Mouse (Mus musculus) forebrain, embryonic 10.5 days (tissue): ENCODE measurements around the gene Eprs. TPM values are rescaled to one million over a fixed set of nuclear protein-coding genes. Genes with fewer than 3 reads are reported as not detected.
A peak's percentile ranks its signal among the peaks of the same experiment; 100 is the strongest.

Experiments
- DNase-seq: peaks from one replicate; pipeline ENCODE4 v3.0.0-alpha.2; 2017; ENCODE audit warnings: low spot score; ENCODE audit errors: extremely low spot score
- H3K27ac ChIP-seq: fragments of 300-500 bp; sonication (generic); 2 replicates; pipeline ENCODE4 v1.5.1; 2016; ENCODE audit warnings: mild to moderate bottlenecking
- H3K27me3 ChIP-seq: fragments of 300-500 bp; sonication (generic); 2 replicates; pipeline ENCODE4 v1.6.1; 2016; ENCODE audit warnings: mild to moderate bottlenecking; ENCODE audit not compliant: poor library complexity, severe bottlenecking
- H3K36me3 ChIP-seq: fragments of 300-500 bp; sonication (generic); replicated peaks from 2 replicates; pipeline ENCODE4 v1.6.1; 2016; ENCODE audit warnings: mild to moderate bottlenecking, moderate library complexity
- H3K4me1 ChIP-seq: fragments of 300-500 bp; sonication (generic); 2 replicates; pipeline ENCODE4 v1.6.1; 2016
- H3K4me3 ChIP-seq: fragments of 300-500 bp; sonication (generic); 2 replicates; pipeline ENCODE4 v1.5.1; 2016; ENCODE audit warnings: mild to moderate bottlenecking, moderate library complexity
- H3K9me3 ChIP-seq: fragments of 300-500 bp; sonication (generic); 2 replicates; pipeline ENCODE4 v1.6.1; 2016; ENCODE audit warnings: mild to moderate bottlenecking, moderate library complexity
- WGBS: fragments of 180-500 bp; shearing (Covaris S2); methylation state at CpG from one replicate; pipeline ENCODE4 v1.1.7; 2016; 5-methylcytosine and 5-hydroxymethylcytosine counted together
- polyA plus RNA-seq: library from polyadenylated mRNA; unstranded; fragments of >200 nt; fragmentation: Nextera tagmentation; extraction: Ambion mirVana; gene quantifications from 2 replicates; pipeline ENCODE4 v1.2.1, GENCODE M21; 2016

The Eprs gene
- polyA plus RNA-seq, 1 experiment from 2014 or later = 166 TPM

DNA sequence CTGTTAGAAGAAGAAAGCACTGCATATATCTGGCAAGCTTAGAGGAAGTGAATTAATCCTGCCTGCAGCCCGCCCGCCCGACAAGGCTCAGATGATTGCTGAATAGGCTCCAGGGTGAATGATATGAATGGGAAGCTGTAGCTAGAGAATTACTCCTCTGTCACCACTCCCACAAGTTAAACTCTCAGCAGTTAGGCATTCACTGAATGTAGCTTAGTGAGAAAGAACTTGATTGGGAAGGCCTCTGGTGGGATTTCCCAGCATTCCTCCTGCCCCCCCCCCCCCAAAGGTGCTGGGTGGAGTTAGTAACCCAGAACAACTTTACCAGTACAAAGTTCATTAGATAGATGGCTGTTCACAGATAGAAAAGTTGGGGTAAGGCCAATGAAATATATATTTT is 26.3 kb upstream of the Eprs start:
- Histone ChIP-seq H3K27me3 (no peaks in the 10 kb centered on the region), H3K27ac (no peak overlapping the region), H3K4me3 (no peak overlapping the region), H3K36me3 (peaks cover 40% of the 10 kb centered on the region), H3K4me1 (peaks cover 55% of the 10 kb centered on the region), H3K9me3 (no peaks in the 10 kb centered on the region)
- DNase-seq = no peak
- 44% methylated on average over 3 of the region's 3 CpGs for WGBS

DNA sequence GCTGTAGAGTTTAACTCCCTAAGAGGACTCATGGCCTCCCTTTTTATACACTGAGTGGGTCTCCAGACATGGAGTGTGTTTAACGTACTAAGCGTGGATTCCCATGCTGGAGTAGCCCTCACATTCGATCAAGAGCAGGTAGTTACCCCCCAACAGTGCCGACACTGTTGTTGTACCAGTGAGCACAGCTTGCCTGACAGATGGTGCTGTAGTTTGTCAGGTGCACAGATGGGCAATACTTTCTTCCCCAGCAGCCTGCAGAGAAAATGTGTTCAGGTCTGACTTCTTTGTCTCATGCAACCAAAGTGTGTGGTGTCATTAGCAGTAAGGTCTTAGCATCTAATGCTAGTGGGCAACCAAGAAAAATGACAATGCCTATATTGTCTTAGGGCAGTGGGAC is 20.4 kb upstream of the Eprs start:
- Histone ChIP-seq H3K4me3 (no peak overlapping the region), H3K36me3 (peaks cover 96% of the 10 kb centered on the region), H3K4me1 (0 out of 2 replicates have a peak, but pooled peaks cover under 1% of the 10 kb centered on the region), H3K9me3 (no peaks in the 10 kb centered on the region), H3K27ac (no peak overlapping the region), H3K27me3 (no peaks in the 10 kb centered on the region)
- no peak for DNase-seq
- 87% methylated on average over 4 of the region's 4 CpGs for WGBS

DNA sequence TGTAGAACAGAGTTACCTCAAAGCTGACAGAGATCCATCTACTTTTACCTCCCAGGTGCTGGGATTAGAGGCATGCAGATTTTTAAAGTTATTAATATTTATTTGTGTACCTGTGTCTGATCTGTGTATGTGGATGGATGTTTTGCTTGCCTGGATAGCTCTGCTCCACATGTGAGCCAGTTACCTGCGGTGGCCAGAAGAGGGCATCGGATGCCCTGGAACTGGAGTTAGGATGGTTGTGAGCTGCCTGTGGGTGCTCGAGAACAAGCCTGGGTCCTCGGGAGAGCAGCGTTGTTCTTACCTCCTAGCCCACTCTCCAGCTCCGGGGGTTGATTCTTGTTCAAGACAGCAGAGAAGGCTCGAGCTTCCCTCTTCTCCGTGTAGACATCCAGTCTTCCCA is 19.4 kb upstream of the Eprs start:
- Histone ChIP-seq H3K27ac (no peak overlapping the region), H3K36me3 (peaks cover 99% of the 10 kb centered on the region), H3K4me3 (no peak overlapping the region), H3K27me3 (no peaks in the 10 kb centered on the region), H3K4me1 (no peaks in the 10 kb centered on the region), H3K9me3 (no peaks in the 10 kb centered on the region)
- DNase-seq = no peak
- 86% methylated on average over 8 of the region's 8 CpGs for WGBS

DNA sequence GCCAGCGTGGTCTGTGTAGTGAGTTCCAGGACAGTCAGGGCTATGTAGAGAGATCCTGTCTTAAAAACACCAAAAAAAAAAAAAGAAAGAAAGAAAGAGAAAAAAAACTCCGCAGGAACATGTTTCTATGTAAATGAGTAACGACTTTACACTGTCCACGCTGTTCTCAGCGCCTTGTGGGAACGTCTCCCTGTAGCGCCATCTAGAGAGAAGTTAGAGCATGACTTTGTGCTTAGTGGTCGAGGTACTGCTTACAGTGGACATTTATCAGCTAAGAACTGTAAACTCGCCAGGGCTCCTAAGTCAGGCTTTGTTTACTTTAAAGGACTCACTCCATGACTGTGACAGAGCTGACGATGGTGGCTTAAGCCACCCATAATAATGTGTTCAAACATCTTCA is 16.7 kb upstream of the Eprs start:
- no peaks in the 10 kb centered on the region for H3K4me1 ChIP-seq
- 76% methylated on average over 10 of the region's 10 CpGs for WGBS
- H3K27ac ChIP-seq = no peak overlapping the region
- peaks cover 99% of the 10 kb centered on the region for H3K36me3 ChIP-seq
- no peaks in the 10 kb centered on the region for H3K9me3 ChIP-seq
- no peaks in the 10 kb centered on the region for H3K27me3 ChIP-seq
- H3K4me3 ChIP-seq = no peak overlapping the region
- DNase-seq = no peak

DNA sequence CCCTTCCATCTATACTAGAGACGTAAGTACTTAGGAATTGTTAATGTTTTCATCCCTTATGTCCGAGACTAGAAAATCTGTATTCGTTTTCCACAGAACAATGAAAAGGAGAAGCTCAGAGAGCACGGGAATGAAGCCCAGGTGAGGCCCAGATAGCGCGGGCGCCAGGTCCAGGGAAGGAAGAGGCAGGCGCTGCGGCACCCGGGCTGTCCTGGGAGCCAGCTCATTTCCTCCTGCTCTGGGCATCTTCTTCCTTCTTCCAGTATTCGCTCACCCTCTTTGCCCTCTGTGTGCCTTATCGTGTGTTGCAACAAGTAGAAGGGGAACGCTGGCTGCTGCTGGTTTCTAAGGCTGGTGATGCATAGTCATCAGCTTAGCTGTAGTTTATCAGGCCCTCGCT is 13.1 kb upstream of the Eprs start:
- Histone ChIP-seq H3K4me1 (no peaks in the 10 kb centered on the region), H3K27ac (no peak overlapping the region), H3K27me3 (no peaks in the 10 kb centered on the region), H3K9me3 (no peaks in the 10 kb centered on the region), H3K36me3 (peaks cover 97% of the 10 kb centered on the region), H3K4me3 (no peak overlapping the region)
- WGBS = 92% methylated on average over 14 of the region's 14 CpGs
- no peak for DNase-seq

DNA sequence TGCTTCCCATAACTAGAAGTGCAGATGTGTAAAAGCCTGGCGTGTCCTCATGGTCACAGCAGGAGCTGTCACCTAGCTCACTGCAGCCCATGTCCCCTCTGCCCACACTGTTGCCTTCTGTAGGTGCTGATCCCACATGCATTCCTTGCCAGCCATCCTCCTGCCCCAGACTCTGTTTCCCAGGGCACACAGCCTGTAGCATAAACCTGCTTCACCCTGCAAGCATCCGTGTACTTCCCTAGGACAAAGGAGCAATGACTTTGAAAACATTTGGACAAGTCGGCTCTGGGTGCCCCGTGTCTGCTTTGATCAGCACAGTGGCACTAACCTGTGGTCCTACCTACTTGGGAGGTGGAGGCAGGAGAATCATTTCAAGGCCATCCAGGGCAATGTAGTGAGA is 12.2 kb upstream of the Eprs start:
- H3K27me3 ChIP-seq = no peaks in the 10 kb centered on the region
- no peak overlapping the region for H3K27ac ChIP-seq
- DNase-seq = no peak
- H3K4me3 ChIP-seq = no peak overlapping the region
- no peaks in the 10 kb centered on the region for H3K9me3 ChIP-seq
- H3K36me3 ChIP-seq = peaks cover 98% of the 10 kb centered on the region
- 93% methylated on average over 4 of the region's 4 CpGs for WGBS
- no peaks in the 10 kb centered on the region for H3K4me1 ChIP-seq

DNA sequence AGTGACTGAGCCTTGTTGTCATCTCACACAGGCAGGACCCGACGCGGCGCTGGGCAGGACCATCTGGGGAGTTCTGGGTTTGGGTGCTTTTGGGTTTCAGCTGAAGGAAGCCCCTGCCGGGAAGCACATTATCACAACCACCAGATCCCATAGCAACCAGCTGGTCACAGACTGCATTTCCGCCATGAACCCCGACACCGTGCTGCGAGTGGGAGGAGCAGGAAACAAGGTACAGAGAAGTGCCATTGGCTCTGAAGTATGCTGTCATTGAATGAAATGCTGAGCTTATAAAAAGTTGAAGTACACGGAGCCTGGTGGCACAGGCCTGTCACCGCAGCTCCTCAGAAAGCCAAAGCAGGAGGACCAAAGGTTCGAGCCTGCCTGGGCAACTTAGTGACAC is 10.7 kb upstream of the Eprs start:
- Histone ChIP-seq H3K4me1 (no peaks in the 10 kb centered on the region), H3K4me3 (no peak overlapping the region), H3K27me3 (no peaks in the 10 kb centered on the region), H3K9me3 (no peaks in the 10 kb centered on the region), H3K27ac (no peak overlapping the region), H3K36me3 (peaks cover 97% of the 10 kb centered on the region)
- DNase-seq = no peak
- 96% methylated on average over 12 of the region's 12 CpGs for WGBS

DNA sequence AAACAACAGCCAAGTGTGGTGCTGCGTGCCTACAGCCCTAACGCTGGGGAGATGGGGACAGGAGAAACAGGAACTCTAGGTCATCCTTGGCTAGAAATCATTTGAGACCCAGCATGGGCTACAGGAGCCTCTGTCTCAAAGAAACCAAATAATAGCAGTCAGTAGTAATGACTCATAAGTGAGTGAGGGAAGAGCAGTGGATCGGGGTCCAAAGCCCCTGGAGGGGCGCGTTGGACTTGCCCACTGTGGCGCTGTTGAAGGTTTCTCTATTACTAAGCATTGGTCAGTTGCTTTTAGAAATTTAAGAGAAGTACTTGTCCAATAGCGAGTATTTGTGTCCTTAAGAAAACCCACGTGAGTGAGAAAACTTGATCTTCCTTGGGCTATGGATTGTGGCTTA is 9.5 kb upstream of the Eprs start:
- H3K27me3 ChIP-seq = no peaks in the 10 kb centered on the region

DNA sequence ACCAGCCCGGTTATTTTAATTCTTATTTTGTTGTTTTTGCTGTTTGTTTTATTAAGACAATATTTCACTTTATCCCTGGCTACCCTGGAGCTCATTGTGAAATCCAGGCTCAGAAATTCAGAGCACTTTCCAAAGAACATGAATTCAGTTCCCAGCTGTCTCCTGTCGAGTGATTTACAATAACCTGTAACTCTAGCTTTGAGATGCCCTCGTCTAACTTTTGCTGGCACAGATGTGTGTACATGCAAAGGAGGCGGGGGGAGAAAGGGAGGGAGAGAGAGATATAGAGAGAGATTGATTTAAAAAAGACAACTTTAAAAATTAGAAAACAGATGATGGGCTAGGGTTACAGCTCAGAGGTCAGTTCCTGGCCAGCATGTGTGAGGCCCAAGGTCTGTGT is 8.1 kb upstream of the Eprs start:
- no peak for DNase-seq
- no peaks in the 10 kb centered on the region for H3K27me3 ChIP-seq
- H3K4me1 ChIP-seq = no peaks in the 10 kb centered on the region
- H3K36me3 ChIP-seq = peaks cover 85% of the 10 kb centered on the region
- no peaks in the 10 kb centered on the region for H3K9me3 ChIP-seq
- WGBS = 91% methylated on average over 4 of the region's 4 CpGs
- H3K27ac ChIP-seq = no peak overlapping the region
- no peak overlapping the region for H3K4me3 ChIP-seq

More for the DNA sequence above, 9.5 kb upstream of the Eprs start:
- H3K4me3 ChIP-seq = no peak overlapping the region
- no peaks in the 10 kb centered on the region for H3K4me1 ChIP-seq
- peaks cover 96% of the 10 kb centered on the region for H3K36me3 ChIP-seq
- DNase-seq = no peak
- no peaks in the 10 kb centered on the region for H3K9me3 ChIP-seq
- WGBS = 97% methylated on average over 8 of the region's 8 CpGs
- no peak overlapping the region for H3K27ac ChIP-seq

DNA sequence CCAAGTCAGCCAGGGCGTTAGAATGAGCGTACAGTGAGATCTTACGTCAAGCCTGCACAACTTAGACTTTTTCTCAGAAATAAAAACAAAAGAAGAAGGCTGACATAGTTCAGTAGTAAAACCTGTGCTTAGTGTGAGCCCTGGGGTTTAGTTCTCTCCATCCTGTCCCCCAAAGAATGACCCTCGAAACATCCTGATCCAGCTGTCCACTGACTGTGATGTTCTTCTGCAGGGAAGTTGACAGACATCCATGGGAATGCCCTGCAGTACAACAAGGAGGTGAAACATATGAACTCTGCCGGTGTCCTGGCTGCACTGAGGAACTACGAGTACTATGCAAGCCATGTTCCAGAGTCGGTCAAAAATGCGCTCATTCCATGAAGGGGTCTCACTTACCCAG is 6.6 kb upstream of the Eprs start:
- no peak overlapping the region for H3K27ac ChIP-seq
- H3K36me3 ChIP-seq = peaks cover 70% of the 10 kb centered on the region
- WGBS = 94% methylated on average over 8 of the region's 8 CpGs
- no peaks in the 10 kb centered on the region for H3K4me1 ChIP-seq
- no peak overlapping the region for H3K4me3 ChIP-seq
- DNase-seq = no peak
- no peaks in the 10 kb centered on the region for H3K9me3 ChIP-seq
- no peaks in the 10 kb centered on the region for H3K27me3 ChIP-seq

DNA sequence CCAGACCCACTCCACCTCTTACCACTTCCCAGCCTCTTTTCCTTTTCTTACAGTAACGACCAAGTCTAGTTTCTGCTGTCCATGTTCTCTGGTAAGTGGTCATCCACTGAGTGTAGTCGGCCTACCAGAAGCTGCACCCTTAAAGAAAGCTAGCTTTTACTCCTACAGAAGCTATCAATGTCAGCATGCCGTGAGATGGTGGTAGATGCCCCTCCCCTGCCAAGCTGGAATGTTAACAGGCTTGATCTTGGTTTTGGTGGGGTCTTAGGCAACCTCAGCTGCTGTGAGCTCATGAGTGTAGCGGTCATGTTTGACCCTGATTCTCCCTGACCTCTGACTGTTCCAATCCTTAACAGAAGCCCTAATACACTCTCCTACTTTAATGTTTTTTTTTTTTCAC is 4.6 kb upstream of the Eprs start:
- no peak overlapping the region for H3K27ac ChIP-seq
- H3K4me1 ChIP-seq = peaks cover 7% of the 10 kb centered on the region
- no peak overlapping the region for H3K4me3 ChIP-seq
- no peaks in the 10 kb centered on the region for H3K27me3 ChIP-seq
- 87% methylated on average over 4 of the region's 4 CpGs for WGBS
- DNase-seq = no peak
- H3K9me3 ChIP-seq = no peaks in the 10 kb centered on the region
- H3K36me3 ChIP-seq = peaks cover 50% of the 10 kb centered on the region

DNA sequence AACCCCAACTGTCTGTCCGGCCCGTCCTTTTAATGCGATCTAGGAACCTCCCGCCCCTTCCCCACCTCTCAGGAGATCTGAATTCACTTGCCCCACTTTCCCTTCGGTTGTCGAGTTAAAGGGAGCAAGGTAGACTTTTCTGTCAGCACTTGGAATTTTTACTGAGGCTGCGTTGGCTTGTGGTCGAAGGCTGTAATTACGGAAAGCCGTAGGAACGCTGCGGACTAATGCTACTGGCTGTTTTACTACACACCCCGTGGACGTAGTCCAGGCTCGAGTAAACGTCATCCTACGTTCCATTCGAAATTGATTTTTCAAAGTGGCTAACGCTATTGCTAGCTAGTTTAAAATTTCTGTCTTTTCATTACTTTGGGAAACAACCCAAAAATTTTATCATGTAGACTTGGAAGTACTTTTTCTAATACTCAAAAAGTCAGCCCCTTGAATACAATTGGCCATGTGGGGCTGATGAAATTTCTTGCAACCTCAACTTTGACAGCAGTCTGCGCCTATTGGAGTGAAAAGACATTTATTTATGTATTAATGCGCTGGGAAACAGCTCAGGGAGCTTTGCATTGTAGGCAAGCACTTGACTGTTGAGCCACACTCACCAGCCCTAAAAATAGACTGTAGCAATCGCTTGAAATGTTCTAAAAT is 810 bp downstream of the Eprs start:
- DNase-seq = peak; percentile 47
- Histone ChIP-seq H3K4me3 (peak overlapping the region; percentile 99), H3K36me3 (peaks cover 23% of the 10 kb centered on the region), H3K27ac (peak overlapping the region; percentile 95), H3K4me1 (peaks cover 28% of the 10 kb centered on the region), H3K9me3 (no peaks in the 10 kb centered on the region), H3K27me3 (no peaks in the 10 kb centered on the region)
- 6% methylated on average over 22 of the region's 22 CpGs for WGBS

DNA sequence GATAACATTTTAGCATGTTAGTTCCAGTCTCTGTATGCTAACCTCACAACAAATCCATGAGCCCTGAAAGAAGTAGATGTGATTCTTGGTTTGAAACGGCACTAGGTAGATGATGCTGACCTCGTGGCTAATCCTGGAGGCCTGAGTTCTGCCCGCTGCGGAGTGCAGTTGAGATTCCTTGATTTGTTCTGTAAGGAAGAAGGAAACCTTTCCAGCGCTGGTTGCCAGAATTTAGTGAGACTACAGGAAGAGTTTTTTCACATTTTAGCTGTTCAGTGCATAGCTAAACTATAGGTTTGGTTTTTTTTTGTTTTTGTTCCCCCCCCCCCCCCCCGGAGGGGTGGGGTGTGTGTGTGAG is 1.3 kb downstream of the Eprs start:
- Histone ChIP-seq H3K36me3 (peaks cover 26% of the 10 kb centered on the region), H3K9me3 (no peaks in the 10 kb centered on the region), H3K4me3 (peak overlapping the region; percentile 99), H3K27me3 (no peaks in the 10 kb centered on the region), H3K27ac (peak overlapping the region; percentile 95; the same call in 1 of the 2 replicates), H3K4me1 (peaks cover 28% of the 10 kb centered on the region)
- 53% methylated on average over 6 of the region's 6 CpGs for WGBS
- DNase-seq = no peak

DNA sequence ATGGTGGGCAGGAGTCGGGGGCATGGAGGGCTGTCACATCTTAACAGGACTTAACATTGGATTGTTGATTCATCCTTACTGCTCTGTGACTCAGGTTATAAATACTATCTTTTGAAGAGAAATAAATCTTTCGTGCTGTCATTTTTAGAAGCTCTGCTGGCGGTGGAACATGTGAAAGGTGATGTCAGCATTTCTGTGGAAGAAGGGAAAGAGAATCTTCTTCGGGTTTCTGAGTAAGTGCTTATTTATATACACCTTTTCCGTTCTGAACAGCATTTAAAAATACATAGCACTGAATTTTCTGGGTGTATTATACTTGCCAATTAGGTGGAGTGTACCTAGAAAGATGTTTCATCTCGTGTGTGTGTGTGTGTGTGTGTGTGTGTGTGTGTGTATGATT is 4.5 kb downstream of the Eprs start:
- peaks cover 21% of the 10 kb centered on the region for H3K4me1 ChIP-seq
- H3K4me3 ChIP-seq = no peak overlapping the region
- 91% methylated on average over 6 of the region's 6 CpGs for WGBS
- no peak overlapping the region for H3K27ac ChIP-seq
- no peaks in the 10 kb centered on the region for H3K9me3 ChIP-seq
- no peaks in the 10 kb centered on the region for H3K27me3 ChIP-seq
- H3K36me3 ChIP-seq = peaks cover 55% of the 10 kb centered on the region
- DNase-seq = no peak
